Mouse (Mus musculus) E14TG2a.4 (cell line): ENCODE data around the gene Rbck1.
A peak's percentile ranks its signal among the peaks of the same experiment; 100 is the strongest.
"Not testable (repeated sequence)": the region's sequence is repeated elsewhere in the genome, so short reads cannot be mapped to it uniquely, and the experiment has no call there.

ENCODE experiments used
- H3K27me3 ChIP-seq: 2 replicates; pipeline ENCODE4 v1.6.1; 2014; ENCODE audit warnings: low read length, control low read depth; ENCODE audit not compliant: insufficient read depth
- H3K36me3 ChIP-seq: 2 replicates; pipeline ENCODE4 v1.6.1; 2014; ENCODE audit warnings: low read length, control low read depth; ENCODE audit not compliant: insufficient read depth
- H3K4me1 ChIP-seq: replicated peaks from 2 replicates; pipeline ENCODE4 v1.6.1; 2014; ENCODE audit warnings: low read depth, low read length, control low read depth
- H3K4me3 ChIP-seq: replicated peaks from 2 replicates; pipeline ENCODE4 v1.5.1; 2014; ENCODE audit warnings: mild to moderate bottlenecking, low read length
- H3K9me3 ChIP-seq: 2 replicates; pipeline ENCODE4 v1.6.1; 2014; ENCODE audit warnings: low read length, control low read depth
- CTCF ChIP-seq: conservative IDR thresholded peaks from 2 replicates; pipeline ENCODE4 v1.5.1; 2014; ENCODE audit warnings: low read length
- NANOG ChIP-seq: IDR thresholded peaks from 2 replicates; pipeline ENCODE4 v1.6.1; 2014; ENCODE audit warnings: borderline replicate concordance, low read length, mixed read lengths
- POU5F1 ChIP-seq: IDR thresholded peaks from 2 replicates; pipeline ENCODE4 v1.6.1; 2014; ENCODE audit warnings: low read length, borderline replicate concordance

The Rbck1 gene

GRCm38 (mm10) chr2:152363245-152364147, 31.0 kb upstream of the Rbck1 start:
- H3K9me3 ChIP-seq: no peaks in the 10 kb centered on the region
- peak overlapping the region; percentile 59 for H3K4me3 ChIP-seq
- no peaks in the 10 kb centered on the region for H3K36me3 ChIP-seq
- H3K27me3 ChIP-seq: no peaks in the 10 kb centered on the region
- H3K4me1 ChIP-seq: peaks cover 73% of the 10 kb centered on the region
- TF ChIP-seq NANOG (no peak), CTCF (peak; percentile 93)

DNA sequence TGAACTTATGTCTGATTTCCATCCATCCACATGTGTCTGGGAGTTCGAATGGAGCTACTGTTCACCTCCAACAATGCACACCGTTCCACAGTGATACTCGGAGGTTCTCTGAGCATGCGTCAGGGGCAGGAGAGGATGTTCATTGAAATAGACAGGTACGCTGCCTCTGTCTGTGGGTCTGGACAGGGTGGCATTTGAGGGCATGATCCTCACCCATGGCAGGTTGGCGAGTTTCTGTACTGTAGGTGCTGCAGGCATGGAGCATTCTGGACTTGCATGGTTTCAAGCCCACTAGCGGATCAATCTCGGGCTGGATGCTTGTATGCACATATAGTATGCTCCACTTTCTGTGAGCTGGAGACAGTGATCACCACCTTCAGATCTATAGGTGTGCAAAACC, 28.7 kb upstream of the Rbck1 start:
- Histone ChIP-seq H3K9me3 (no peaks in the 10 kb centered on the region), H3K4me1 (peaks cover 68% of the 10 kb centered on the region), H3K27me3 (no peaks in the 10 kb centered on the region), H3K36me3 (peaks cover 4% of the 10 kb centered on the region; the same call in 1 of the 2 replicates), H3K4me3 (no peak overlapping the region)
- TF ChIP-seq CTCF (no peak), POU5F1 (no peak), NANOG (no peak)

GRCm38 (mm10) chr2:152360271-152360775, 27.9 kb upstream of the Rbck1 start:
- H3K27me3 ChIP-seq: no peaks in the 10 kb centered on the region
- H3K9me3 ChIP-seq: no peaks in the 10 kb centered on the region
- H3K4me1 ChIP-seq: peaks cover 69% of the 10 kb centered on the region
- TF ChIP-seq CTCF (no peak), POU5F1 (no peak), NANOG (no peak)
- peaks cover 4% of the 10 kb centered on the region; the same call in 1 of the 2 replicates for H3K36me3 ChIP-seq
- no peak overlapping the region for H3K4me3 ChIP-seq

- Histone ChIP-seq H3K27me3 (no peaks in the 10 kb centered on the region), H3K36me3 (peaks cover 10% of the 10 kb centered on the region; the same call in 1 of the 2 replicates), H3K4me1 (peaks cover 62% of the 10 kb centered on the region), H3K9me3 (no peaks in the 10 kb centered on the region), H3K4me3 (no peak overlapping the region)
- TF ChIP-seq POU5F1 (no peak), CTCF (no peak), NANOG (no peak)
These were observed 27.2 kb upstream of the Rbck1 start for GRCm38 (mm10) chr2:152359616-152360015.

DNA sequence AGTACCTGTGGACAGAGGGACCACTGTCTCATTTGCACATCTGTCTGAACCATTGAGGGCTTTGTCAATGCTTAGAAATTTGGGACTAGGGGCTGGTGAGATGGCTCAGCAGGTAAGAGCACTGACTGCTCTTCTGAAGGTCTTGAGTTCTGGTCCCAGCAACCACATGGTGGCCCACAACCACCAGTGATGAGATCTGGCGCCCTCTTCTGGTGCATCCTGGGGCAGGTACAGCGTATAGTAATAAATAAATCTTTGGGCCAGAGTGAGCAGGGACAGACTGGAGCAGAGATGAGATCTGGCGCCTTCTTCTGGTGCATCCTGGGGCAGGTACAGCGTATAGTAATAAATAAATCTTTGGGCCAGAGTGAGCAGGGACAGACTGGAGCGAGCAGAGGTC, 26.5 kb upstream of the Rbck1 start:
- H3K36me3 ChIP-seq: peaks cover 10% of the 10 kb centered on the region; the same call in 1 of the 2 replicates

DNA sequence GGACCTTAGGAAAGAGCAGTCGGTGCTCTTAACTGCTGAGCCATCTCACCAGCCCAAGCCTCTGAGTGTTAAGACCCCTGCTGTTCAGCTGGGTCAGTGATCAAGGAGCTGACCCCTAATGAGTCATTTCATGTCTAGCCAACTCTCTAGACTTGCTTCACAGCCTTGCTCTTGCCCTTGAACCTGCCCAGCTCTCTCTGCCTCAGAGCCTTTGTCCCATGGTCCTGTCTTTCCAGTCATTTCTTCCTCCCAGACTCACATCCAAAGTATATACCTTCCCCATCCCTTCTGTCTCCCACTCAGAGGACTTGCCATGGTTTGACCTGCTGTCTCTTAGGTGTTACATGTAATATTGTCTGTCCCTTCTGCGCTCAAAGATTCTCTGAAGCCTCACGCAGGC, 24.8 kb upstream of the Rbck1 start:
- Histone ChIP-seq H3K4me1 (peaks cover 47% of the 10 kb centered on the region), H3K4me3 (no peak overlapping the region), H3K36me3 (peaks cover 18% of the 10 kb centered on the region; the same call in 1 of the 2 replicates), H3K9me3 (no peaks in the 10 kb centered on the region), H3K27me3 (no peaks in the 10 kb centered on the region)
- TF ChIP-seq POU5F1: no peak
- TF ChIP-seq NANOG: no peak
- TF ChIP-seq CTCF: no peak

More for the DNA sequence above, 26.5 kb upstream of the Rbck1 start:
- not testable (repeated sequence) for H3K9me3 ChIP-seq, H3K27me3 ChIP-seq, H3K4me3 ChIP-seq
- H3K4me1 ChIP-seq: peaks cover 56% of the 10 kb centered on the region
- peak; percentile 47 for TF ChIP-seq CTCF

GRCm38 (mm10) chr2:152349842-152350540, 17.5 kb upstream of the Rbck1 start:
- Histone ChIP-seq H3K4me1 (peaks cover 68% of the 10 kb centered on the region), H3K36me3 (peaks cover 12% of the 10 kb centered on the region; the same call in 1 of the 2 replicates), H3K4me3 (peak overlapping the region; percentile 68), H3K9me3 (no peaks in the 10 kb centered on the region), H3K27me3 (no peaks in the 10 kb centered on the region)
- TF ChIP-seq POU5F1: no peak
- TF ChIP-seq CTCF: no peak
- no peak for TF ChIP-seq NANOG

DNA sequence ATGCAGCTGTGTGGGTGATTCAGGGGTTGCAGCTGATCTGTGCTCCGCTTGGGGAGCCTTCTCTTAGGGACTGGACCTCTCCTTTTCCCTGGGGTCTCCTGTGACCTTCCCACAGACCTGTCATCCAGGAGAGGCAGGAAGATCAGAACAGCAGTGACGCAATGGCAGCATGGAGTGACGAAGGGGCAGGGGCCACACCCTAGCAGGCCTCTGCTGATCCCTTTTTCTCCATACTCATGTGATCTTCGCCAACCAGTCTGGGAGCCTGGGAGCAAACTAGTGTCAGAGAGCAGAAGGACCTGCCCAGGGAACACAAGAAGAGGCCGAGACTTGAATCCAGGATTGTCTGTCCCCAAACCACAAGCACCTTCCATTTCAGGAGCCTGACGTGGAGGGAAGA, 16.8 kb upstream of the Rbck1 start:
- H3K4me3 ChIP-seq: peak overlapping the region; percentile 68
- H3K9me3 ChIP-seq: no peaks in the 10 kb centered on the region
- peaks cover 76% of the 10 kb centered on the region for H3K4me1 ChIP-seq
- peaks cover 10% of the 10 kb centered on the region; the same call in 1 of the 2 replicates for H3K36me3 ChIP-seq
- TF ChIP-seq CTCF (no peak), POU5F1 (no peak), NANOG (no peak)
- no peaks in the 10 kb centered on the region for H3K27me3 ChIP-seq
